Mouse (Mus musculus): ENCODE results near the gene Fgfrl1. TPM values are rescaled to one million over a fixed set of nuclear protein-coding genes. Genes with fewer than 3 reads are reported as not detected.

The Fgfrl1 gene
- 45.4 and 46.8 TPM in 2 replicates for polyA plus RNA-seq (2016; fragmentation: Nextera tagmentation; extraction: Ambion mirVana)

DNA sequence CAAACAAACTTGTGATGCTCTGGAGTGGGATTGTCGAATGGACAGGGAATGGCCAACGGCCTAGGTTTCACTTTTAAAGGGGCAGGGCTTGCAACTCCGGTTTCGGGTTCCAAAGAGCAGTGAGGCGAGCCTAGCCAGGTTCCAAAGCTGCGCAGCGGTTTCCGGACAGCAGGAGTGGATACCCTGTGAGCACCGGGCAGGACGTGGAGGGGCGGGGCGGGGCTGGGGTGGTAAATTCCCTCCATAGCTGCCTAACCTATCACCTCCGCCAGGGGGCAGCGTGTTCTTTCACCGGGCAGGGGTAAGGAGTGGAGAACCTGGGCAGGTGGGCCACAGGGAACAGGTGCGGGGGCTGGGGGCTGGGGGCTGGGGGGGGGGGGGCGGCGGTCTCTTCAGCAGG, at the start of gene Fgfrl1:
Gene Fgfrl1, plus strand, starts transcription at position 112 of the 400 bp plus-strand sequence.
- Histone ChIP-seq H3K36me3 (no peaks in the 10 kb centered on the region), H3K4me3 (peak within 1 kb of the TSS; percentile 81), H3K27me3 (no peaks in the 10 kb centered on the region), H3K9me3 (no peaks in the 10 kb centered on the region), H3K27ac (no peak within 1 kb of the TSS), H3K9ac (peak within 1 kb of the TSS; percentile 93; the same call in 1 of the 2 replicates), H3K4me2 (replicated peaks) (peak within 1 kb of the TSS; percentile 75), H3K4me1 (peaks cover 40% of the 10 kb centered on the region)
- 2% methylated on average over 16 of the region's 18 CpGs for WGBS
- ATAC-seq (ENCODE audit: insufficient number of reproducible peaks, insufficient read depth, low FRiP score, low TSS enrichment), result no peak

DNA sequence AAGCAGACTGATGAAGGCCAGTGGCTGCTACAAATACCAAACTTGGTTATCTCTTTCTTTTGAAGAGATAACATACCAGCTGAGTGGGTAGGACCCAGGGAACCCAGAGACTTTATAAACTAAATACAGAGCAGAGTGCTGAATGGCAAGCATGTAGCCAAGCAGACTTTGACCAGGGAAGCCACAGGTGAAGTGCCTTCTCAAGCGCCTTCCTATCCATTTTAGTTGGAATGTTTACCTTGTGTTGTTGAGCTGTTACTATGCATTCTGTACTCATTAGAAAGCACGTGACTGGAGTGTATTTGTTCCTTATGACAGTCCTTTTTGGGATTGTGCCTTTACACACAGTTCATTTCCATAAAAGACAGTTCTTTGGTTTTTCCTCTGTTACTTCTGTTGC, 48.5 kb upstream of the Fgfrl1 start:
- peaks cover 63% of the 10 kb centered on the region for H3K36me3 ChIP-seq
- WGBS, result 75% methylated on average over 2 of the region's 2 CpGs
- no peak overlapping the region for H3K9ac ChIP-seq
- H3K4me3 ChIP-seq, result no peak overlapping the region
- no peaks in the 10 kb centered on the region for H3K27me3 ChIP-seq
- H3K27ac ChIP-seq, result no peak overlapping the region
- H3K4me2 ChIP-seq (replicated peaks), result no peak overlapping the region
- no peaks in the 10 kb centered on the region for H3K9me3 ChIP-seq
- no peaks in the 10 kb centered on the region for H3K4me1 ChIP-seq
- no peak for ATAC-seq (ENCODE audit: insufficient number of reproducible peaks, insufficient read depth, low FRiP score, low TSS enrichment)

- Histone ChIP-seq H3K4me2 (replicated peaks) (no peak overlapping the region), H3K27me3 (no peaks in the 10 kb centered on the region), H3K9me3 (no peaks in the 10 kb centered on the region), H3K4me1 (no peaks in the 10 kb centered on the region), H3K9ac (no peak overlapping the region), H3K4me3 (no peak overlapping the region), H3K36me3 (peaks cover 64% of the 10 kb centered on the region), H3K27ac (no peak overlapping the region)
- no peak for ATAC-seq (ENCODE audit: insufficient number of reproducible peaks, insufficient read depth, low FRiP score, low TSS enrichment)
- WGBS, result 91% methylated on average over 9 of the region's 9 CpGs
These were observed 46.4 kb upstream of the Fgfrl1 start for GRCm38 (mm10) chr5:108645651-108646342.

- Histone ChIP-seq H3K4me1 (no peaks in the 10 kb centered on the region), H3K27me3 (no peaks in the 10 kb centered on the region), H3K4me2 (replicated peaks) (no peak overlapping the region), H3K9ac (no peak overlapping the region), H3K27ac (no peak overlapping the region), H3K36me3 (peaks cover 64% of the 10 kb centered on the region), H3K9me3 (no peaks in the 10 kb centered on the region), H3K4me3 (no peak overlapping the region)
- 87% methylated on average over 3 of the region's 3 CpGs for whole genome bisulfite sequencing
- ATAC-seq (ENCODE audit: insufficient number of reproducible peaks, insufficient read depth, low FRiP score, low TSS enrichment), result no peak
These were observed 45.9 kb upstream of the Fgfrl1 start for GRCm38 (mm10) chr5:108646343-108646660.

DNA sequence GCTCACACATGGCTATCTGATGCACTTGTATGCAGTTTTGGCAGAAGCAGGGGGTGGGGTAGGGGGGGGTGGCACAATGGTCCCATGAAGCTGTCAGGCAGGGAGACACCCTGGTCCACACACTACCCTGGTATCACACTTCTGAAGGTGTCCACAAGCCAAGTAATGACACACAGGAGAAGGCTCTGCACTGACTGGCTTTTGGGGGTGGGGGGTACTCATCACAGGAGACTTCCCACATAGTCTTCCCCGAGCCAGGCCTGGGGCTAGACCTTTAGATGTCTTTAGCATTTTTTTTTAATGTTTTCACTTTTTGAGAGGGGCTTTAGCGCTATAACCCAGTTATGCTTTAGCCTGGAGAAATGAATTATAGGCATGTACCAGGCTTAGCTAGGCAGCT, 44.9 kb upstream of the Fgfrl1 start:
- H3K9me3 ChIP-seq, result no peaks in the 10 kb centered on the region
- H3K9ac ChIP-seq, result no peak overlapping the region
- H3K4me2 ChIP-seq (replicated peaks), result no peak overlapping the region
- no peaks in the 10 kb centered on the region for H3K27me3 ChIP-seq
- no peak for ATAC-seq (ENCODE audit: insufficient number of reproducible peaks, insufficient read depth, low FRiP score, low TSS enrichment)
- 85% methylated on average over 2 of the region's 2 CpGs for WGBS
- H3K27ac ChIP-seq, result no peak overlapping the region
- no peaks in the 10 kb centered on the region for H3K4me1 ChIP-seq
- H3K4me3 ChIP-seq, result no peak overlapping the region
- peaks cover 63% of the 10 kb centered on the region for H3K36me3 ChIP-seq

DNA sequence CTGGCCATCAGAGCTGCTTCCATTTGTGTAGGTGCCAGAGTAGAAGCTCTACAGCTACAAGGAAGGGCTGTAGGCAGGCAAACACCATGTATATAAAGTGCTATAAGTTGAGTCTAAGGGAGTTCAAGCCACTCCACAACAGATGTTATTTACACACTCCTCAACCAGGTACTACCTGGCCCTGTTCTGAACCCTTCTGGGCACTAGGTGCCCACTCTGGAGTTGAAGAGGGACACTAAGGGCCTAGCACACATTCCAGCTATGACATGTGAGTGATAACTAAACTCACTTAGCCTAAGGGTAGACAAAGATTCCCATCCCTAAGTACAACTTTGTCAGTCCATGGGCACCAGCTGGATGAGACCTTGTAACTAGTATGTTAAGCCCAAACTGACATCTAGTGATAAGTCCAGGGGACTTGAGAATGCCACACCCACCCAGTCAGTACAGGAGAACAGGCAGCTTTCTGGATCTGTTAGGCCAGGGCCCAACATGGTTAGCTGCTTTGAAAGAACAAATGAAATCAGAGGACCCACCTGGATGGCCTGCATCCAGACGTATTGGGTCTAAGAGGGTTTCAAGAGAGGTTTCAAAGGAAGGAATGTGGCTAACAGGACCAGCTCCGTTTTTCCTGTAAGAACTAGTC, 44.2 kb upstream of the Fgfrl1 start:
- WGBS, result 86% methylated on average over 2 of the region's 2 CpGs

GRCm38 (mm10) chr5:108648937-108649576, 43.1 kb upstream of the Fgfrl1 start:
- Histone ChIP-seq H3K9me3 (no peaks in the 10 kb centered on the region), H3K9ac (no peak overlapping the region), H3K27ac (no peak overlapping the region), H3K27me3 (no peaks in the 10 kb centered on the region), H3K4me1 (no peaks in the 10 kb centered on the region), H3K4me2 (replicated peaks) (no peak overlapping the region), H3K4me3 (no peak overlapping the region), H3K36me3 (peaks cover 65% of the 10 kb centered on the region)
- 91% methylated on average over 11 of the region's 11 CpGs for WGBS
- ATAC-seq (ENCODE audit: insufficient number of reproducible peaks, insufficient read depth, low FRiP score, low TSS enrichment), result no peak

More for the DNA sequence above, 44.2 kb upstream of the Fgfrl1 start:
- H3K9ac ChIP-seq, result no peak overlapping the region
- H3K27ac ChIP-seq, result no peak overlapping the region
- H3K4me3 ChIP-seq, result no peak overlapping the region
- no peaks in the 10 kb centered on the region for H3K9me3 ChIP-seq
- no peak for ATAC-seq (ENCODE audit: insufficient number of reproducible peaks, insufficient read depth, low FRiP score, low TSS enrichment)
- H3K36me3 ChIP-seq, result peaks cover 64% of the 10 kb centered on the region
- H3K4me1 ChIP-seq, result no peaks in the 10 kb centered on the region
- H3K27me3 ChIP-seq, result no peaks in the 10 kb centered on the region
- H3K4me2 ChIP-seq (replicated peaks), result no peak overlapping the region

GRCm38 (mm10) chr5:108650341-108650740, 41.8 kb upstream of the Fgfrl1 start:
- H3K9ac ChIP-seq, result no peak overlapping the region
- WGBS, result 87% methylated on average over 7 of the region's 7 CpGs
- H3K27ac ChIP-seq, result no peak overlapping the region

GRCm38 (mm10) chr5:108651136-108651720, 41.0 kb upstream of the Fgfrl1 start:
- no peak for ATAC-seq (ENCODE audit: insufficient number of reproducible peaks, insufficient read depth, low FRiP score, low TSS enrichment)
- Histone ChIP-seq H3K9ac (no peak overlapping the region), H3K36me3 (peaks cover 70% of the 10 kb centered on the region), H3K4me3 (no peak overlapping the region), H3K4me2 (replicated peaks) (no peak overlapping the region), H3K27me3 (no peaks in the 10 kb centered on the region), H3K4me1 (no peaks in the 10 kb centered on the region), H3K9me3 (no peaks in the 10 kb centered on the region), H3K27ac (no peak overlapping the region)
- 79% methylated on average over 5 of the region's 5 CpGs for WGBS

More at GRCm38 (mm10) chr5:108650341-108650740, 41.8 kb upstream of the Fgfrl1 start:
- no peaks in the 10 kb centered on the region for H3K27me3 ChIP-seq
- ATAC-seq (ENCODE audit: insufficient number of reproducible peaks, insufficient read depth, low FRiP score, low TSS enrichment), result no peak
- H3K4me3 ChIP-seq, result no peak overlapping the region
- H3K4me1 ChIP-seq, result no peaks in the 10 kb centered on the region
- H3K36me3 ChIP-seq, result peaks cover 70% of the 10 kb centered on the region
- H3K9me3 ChIP-seq, result no peaks in the 10 kb centered on the region
- no peak overlapping the region for H3K4me2 ChIP-seq (replicated peaks)

- ATAC-seq (ENCODE audit: insufficient number of reproducible peaks, insufficient read depth, low FRiP score, low TSS enrichment), result no peak
- Histone ChIP-seq H3K4me3 (no peak overlapping the region), H3K9ac (no peak overlapping the region), H3K4me1 (no peaks in the 10 kb centered on the region), H3K27me3 (no peaks in the 10 kb centered on the region), H3K9me3 (no peaks in the 10 kb centered on the region), H3K4me2 (replicated peaks) (no peak overlapping the region), H3K36me3 (peaks cover 72% of the 10 kb centered on the region), H3K27ac (no peak overlapping the region)
- WGBS, result 62% methylated on average over 1 of the region's 1 CpGs
These were observed 40.4 kb upstream of the Fgfrl1 start for GRCm38 (mm10) chr5:108651823-108652222.

- H3K27me3 ChIP-seq, result no peaks in the 10 kb centered on the region
- no peaks in the 10 kb centered on the region for H3K9me3 ChIP-seq
- peaks cover 68% of the 10 kb centered on the region for H3K36me3 ChIP-seq
- no peak overlapping the region for H3K4me3 ChIP-seq
- no peak overlapping the region for H3K9ac ChIP-seq
- H3K4me1 ChIP-seq, result no peaks in the 10 kb centered on the region
- no peak overlapping the region for H3K27ac ChIP-seq
- WGBS, result 86% methylated on average over 6 of the region's 6 CpGs
- ATAC-seq (ENCODE audit: insufficient number of reproducible peaks, insufficient read depth, low FRiP score, low TSS enrichment), result no peak
- no peak overlapping the region for H3K4me2 ChIP-seq (replicated peaks)
These were observed 38.8 kb upstream of the Fgfrl1 start for GRCm38 (mm10) chr5:108653341-108653740.

Data from embryonic facial prominence, embryonic 12.5 days (tissue).